Mouse (Mus musculus): ENCODE results near the gene Add3.

Gene Add3

DNA sequence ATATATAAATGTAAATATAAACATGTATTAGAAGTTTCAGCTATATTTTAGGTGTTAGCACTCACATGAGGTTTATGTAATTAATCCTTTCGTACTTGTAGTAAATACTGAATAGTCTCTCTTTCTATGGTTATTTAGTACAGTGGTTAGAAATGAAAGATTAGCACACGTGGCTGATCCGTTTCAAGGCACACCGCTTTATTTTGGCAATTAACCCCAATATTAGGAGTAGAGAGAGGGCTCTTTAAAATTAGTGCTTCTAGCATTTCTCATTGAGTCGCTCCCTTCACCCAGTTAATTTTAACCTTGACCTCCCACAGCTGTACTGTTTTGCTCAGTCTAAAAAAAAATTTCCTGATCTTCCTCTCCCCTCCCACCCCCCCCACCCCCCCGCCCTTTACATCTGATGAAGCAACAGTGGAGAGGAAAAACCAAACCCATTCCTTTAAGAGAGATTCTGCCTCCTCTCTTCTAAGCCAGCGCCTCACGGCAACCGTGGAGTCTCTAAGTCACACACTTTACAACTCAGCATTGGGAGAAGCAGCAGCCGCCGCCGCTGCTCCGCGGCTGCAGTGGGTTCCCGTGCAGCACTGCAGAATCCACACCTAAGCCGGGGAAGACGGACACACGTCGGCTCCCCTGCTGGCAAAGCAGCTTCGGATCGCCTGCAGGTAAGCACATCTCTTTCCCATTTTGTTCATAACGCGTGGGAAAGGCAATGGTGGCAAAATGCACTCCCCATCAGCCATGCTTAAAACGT, at the start of gene Add3:
TSS of gene Add3 (plus strand) at position 400 of the 760 bp plus-strand sequence.
- DNase-seq = peak; percentile 53

DNA sequence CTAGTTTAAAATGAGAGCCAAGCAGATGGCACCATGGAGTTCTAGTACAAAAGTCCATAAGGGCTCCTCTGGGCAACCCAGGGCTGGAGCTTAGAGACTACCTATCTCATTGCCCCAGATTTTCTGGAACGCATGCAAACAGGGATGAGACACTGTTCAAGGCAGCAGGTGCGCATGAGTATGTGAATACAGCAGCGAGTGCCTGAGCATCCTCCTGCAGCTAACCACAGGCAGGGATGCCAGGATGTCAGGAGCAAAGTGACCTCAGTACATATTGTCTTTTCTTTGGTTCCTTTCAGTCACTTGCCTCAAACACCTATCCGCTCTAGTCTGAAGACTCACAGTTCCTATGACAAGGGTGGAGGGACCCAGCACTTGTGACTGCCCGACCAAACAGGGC, 49.6 kb upstream of the Add3 start:
- DNase-seq = no peak

DNA sequence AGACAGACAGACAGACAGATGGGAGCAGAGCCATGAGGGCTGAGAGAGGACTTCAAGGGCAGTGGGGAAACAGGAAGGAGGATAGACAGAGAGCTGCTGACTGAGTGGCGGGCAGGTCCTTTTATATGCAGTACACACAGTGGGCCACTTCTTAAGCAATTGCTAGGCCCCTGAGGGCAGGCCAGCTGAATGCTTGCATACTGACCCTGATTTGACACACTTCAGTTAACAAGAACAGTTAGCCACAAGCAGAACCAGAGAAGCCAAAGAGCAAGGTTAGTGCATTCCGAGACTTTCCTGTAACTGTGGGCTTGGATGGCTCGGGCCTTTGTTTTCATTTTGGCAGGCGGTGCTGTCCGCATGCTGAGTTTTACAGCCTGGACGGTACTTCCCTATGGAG, 48.0 kb upstream of the Add3 start:
- DNase-seq = peak; percentile 49

DNA sequence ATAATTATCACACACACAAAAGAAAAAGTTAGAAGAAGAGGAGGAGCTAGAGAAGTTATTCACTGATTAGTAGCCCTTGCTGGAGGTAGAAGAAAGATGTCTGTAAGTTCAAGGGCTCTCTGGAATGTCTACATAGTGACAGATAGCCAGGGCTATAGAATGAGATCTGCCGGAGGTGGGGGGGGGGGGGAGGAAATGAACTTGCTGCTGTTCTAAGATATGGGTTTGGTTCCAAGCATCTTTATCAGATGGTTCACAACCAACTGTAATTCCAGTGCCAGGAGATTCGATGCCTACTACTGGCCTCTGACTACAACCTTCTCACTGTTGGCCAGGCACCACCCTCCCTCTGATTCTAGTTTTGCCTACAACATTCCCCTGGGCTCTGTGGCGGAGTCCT, 46.9 kb upstream of the Add3 start:
- no peak for DNase-seq

DNA sequence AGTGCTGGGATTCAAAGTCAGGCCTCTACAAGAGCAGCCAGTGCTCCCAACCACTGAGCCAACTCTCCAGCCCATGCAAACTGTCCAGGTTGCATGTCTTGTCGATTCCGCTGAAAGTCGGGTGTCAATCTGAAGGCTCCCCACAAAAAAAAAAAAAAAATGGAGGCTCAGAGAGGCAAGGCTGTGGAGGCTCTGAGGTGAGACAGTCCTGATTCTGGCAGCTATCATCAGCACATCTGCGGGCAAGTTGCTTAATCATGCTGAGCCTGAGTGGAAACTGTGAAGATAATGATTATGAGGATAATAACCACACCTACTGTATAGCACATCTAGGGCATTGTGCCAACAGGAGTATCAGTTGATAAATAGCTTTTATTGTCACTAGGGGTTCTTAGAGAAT, 45.6 kb upstream of the Add3 start:
- DNase-seq = no peak

DNA sequence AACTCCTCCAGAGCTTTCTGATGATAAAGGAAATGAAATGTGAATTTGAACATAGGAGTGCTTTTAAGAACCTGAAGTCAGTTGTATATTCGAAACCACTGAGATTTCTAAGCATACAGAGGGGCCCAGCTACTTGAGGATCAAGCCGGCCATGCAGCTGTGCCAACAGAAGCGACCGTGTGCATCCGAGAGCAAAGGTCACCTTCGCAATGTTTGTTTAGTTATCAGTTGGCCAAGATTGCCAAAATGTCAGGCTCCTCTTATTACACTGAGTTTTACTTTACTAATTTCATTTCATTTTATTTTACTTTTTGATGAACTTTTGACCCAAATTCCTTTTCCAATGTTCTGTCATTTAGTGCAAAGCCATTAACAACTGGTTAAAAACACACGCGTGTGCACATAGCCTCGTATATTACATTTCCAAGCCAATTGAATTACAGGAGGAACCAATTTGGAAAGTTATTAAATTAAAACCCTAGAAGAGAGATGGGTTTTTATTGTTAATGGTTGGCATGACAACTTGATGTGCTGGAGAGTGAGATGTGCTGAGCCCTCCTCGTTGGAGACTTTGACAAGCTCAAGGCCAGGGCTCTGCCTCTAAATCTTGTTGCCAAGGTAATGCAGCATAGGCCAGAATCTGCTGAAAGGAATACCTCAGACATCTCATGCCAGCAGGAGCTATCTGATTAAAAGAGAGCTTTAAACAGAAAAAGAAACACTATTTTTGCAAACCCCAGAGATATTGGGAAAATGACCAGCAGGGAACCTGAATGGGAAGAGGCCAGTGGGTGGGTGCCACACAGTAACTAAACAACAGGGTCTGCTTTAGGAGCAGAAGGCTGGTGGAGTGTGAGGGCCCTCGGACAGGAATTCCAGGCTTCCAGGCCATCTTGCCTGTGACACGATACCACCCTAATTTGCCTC, 38.6 kb upstream of the Add3 start:
- DNase-seq = no peak

DNA sequence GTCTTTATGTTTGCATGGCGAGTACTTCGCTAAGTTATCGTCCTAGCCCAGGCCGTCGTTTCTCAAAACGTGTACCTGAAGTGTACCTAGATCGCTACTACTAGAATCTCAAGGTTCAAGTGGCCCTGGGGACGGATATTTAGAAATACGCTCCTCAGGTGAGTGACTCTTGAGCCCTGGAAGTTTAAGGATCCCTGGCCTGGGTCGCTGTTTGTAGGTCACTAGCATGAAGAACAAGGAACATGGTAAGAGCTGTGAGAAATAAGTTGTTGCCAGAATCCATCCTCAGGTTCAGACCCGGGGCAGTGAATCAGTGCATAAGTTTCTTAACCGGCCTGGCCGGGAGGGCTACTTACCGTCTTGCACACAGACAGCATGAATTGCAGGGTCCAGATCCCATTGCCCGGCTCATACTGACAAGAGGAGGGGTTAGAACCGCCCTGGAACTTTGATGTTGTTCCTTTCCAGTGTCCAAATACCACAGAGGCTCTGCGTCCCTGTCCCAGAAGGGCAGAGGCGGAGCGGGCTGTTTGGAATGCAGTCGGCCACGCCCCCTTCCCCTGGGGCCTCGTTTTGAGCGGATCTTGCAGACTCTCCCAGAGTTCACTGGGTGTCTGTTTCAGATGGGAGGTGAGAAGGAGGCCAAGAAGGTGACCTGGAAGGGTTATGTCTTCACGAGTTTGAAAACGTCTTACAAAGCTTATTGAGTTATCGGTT, 34.7 kb upstream of the Add3 start:
- DNase-seq = peak; percentile 89

DNA sequence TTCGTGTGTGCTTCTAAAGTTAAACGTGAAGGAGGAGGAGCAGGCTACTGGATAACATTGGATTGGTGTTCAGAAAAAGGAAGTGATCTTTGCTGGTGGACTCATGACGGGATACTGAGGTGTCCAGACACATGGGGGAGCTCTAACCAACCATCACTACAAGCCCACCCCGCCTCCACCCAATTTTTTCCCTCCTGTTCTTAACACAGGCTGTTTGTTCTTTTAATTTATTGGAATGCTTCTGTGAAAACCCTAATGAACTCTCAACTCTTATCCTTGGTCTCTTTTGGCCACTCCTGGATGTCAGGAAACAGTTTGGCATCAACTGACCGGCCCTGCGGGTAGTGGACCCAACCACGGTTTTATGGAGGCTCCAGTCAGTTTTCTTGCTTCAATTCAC, 33.3 kb upstream of the Add3 start:
- no peak for DNase-seq

DNA sequence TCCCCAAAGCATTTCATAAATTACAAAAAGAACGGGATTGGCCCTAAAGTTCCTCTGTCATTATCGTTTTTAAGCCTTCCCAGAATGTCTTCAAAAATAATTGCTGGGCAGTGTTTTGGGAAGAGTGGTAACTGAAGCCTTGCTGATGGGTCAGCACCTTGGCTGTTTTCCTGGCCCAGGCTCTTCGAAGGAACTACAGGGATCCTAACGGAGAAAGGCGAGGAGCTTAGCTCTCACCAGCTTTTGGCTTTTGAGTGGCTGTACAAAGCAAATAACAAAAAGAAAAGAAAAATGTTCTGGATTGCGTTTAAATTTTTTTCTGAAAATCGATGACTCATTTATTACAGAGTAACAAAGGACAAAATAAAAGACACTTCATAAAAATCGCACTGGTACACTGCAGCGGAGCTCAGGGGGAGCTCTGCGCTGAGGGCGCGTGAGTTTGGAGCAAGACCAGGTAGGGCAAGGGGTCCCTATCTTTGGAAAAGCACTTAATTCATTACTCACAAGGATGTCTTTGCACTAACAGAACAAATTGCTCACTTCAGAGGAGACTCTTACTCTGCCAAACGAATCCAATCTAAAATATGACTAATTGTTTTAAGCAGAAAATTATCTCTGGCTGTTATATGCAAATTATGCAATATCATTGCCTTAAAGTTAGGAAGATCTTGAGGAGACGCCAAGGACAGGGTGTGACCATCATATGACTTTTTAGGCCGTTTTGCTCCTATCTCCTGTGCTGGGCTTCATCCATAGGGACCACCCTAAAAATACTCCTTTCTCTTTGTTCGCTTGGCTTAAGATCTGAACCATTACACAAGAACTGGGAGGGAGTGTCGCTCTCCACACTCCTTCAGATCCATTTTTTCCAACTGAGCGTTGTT, 32.6 kb upstream of the Add3 start:
- DNase-seq = no peak

DNA sequence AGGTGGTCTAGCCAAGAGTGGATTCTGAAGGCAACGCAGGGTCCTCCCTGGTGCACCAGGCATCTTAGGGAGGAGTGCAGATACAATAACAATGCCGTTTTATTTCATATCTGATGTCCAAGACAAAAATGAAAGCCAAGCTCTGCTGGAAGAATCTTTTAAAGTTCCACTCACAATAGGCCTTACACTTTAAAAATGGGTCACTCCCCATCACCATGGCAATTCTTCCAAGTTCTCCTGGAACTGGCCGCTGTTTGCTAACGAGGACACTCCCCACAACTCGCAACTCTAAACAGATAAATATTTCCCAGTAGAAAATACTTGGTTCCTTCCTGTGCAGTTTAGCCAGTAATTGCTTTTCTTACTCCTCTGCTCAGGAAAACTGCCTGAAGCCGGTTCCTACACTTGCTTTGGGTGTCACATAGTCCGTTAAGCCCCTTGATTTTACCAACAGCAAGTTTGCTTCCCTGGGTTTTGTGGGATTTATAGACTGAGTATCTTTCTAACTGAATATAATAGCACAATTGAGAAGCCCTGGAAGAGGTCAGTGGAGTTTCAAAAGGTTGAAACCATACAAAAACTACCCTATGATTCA, 28.1 kb upstream of the Add3 start:
- DNase-seq = no peak

DNA sequence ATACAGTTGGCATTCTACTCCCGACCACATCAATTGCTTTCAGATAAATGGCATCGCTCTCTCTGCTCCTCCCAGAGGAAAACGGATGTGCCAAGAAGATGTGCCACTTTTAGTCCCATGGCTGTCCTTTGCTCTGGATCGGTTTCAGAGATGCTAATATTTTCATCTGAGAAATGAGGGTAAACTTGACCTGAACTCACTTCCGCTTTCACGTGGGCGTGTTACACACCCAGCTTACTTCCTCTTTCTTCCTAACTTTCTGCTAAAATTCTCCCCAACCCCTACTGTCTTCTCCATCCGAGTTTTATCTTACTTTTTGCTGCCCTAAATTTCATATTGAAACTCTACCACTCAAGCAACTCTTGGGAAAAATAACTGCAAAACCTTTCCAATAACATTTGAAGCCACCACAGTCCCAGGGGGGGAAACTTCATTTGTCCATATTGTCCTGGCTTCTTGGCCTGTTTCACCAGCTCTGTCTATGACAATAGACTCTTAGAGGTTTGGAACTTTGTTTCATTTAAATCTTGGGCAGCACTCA, 20.9 kb upstream of the Add3 start:
- DNase-seq = no peak

DNA sequence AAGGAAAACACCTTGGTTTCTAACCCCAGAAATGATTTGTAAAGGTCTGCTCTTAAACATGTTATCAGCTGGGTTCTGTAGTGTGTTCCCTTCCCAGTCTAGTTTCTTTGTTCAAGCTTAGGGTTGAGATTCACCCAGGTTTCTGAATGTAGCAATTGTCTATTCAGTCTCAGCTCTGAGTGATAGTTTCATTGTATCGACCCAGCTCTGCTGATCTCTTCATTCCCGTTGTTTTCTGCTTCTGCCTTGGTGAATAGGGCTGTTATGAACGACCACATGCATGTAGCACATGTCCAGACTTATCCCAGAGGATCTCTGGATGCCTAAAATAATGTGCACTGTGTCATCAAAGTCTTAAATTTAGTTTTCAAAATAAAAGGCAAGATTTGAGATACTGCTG, 19.8 kb upstream of the Add3 start:
- DNase-seq = no peak

DNA sequence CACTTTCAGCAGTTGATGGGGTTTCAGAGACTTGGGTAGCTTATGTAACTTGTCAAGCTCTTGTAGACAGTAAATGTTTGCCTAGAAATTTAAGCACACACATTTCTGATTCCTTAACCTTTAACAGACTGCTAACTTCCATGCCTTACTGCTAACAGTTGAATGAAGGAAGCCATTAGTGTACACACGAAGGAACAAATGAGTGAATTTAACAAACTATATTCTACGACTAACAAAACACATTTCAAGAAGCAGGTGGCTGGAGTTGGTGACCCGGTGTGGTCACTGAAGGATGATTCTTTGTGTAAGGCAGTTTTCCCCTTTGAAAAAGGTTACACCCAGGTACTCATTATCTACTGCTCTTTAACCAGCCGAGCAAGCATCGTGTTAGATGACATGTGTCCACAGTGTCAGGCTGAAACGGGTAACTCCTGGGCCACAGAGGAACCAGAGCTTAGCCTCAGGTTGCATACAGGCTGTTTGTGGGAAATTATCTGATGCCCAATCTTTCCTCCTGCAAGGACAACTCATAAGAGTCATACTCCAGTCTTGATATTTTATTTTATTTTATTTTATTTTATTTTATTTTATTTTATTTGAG, 17.5 kb upstream of the Add3 start:
- peak; percentile 37 for DNase-seq

DNA sequence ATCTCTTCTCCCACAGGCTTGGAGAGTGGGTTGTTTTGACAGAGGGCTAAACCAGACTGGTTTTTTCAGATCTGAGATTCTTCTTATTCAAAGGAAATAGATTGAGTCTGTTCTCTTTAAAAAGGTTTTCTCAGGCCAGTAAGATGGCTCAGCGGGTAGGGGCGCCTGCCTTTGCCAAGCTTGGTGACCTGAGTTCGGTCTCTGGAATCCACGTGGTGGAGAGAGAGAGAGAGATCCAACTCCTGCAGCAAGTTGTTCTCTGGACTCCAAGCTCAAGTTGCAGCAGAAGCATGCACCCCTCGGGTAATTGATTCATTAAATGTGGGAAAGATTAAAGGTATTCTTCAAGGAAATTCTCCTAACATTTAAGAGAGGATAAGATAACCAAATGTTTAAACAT, 16.9 kb upstream of the Add3 start:
- DNase-seq = peak; percentile 83

DNA sequence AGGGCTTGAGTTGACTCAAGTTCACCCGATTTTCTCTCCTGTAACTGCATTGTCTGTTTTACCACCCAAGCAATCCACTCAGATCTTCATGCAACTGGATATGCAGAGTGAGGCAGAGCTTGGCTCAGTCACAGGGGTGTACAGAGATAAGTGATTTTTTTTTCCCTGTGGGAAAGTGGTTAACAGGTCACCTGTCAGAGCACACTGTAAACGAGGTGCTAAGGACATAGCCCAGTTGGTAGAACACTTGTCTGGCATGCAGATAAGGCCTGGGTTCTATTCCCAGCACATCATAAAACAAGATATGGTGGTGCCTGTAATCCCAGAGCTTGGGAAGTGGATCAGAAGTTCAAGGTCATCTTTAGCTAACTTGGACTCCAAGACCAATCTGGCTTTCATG, 14.6 kb upstream of the Add3 start:
- DNase-seq = no peak

DNA sequence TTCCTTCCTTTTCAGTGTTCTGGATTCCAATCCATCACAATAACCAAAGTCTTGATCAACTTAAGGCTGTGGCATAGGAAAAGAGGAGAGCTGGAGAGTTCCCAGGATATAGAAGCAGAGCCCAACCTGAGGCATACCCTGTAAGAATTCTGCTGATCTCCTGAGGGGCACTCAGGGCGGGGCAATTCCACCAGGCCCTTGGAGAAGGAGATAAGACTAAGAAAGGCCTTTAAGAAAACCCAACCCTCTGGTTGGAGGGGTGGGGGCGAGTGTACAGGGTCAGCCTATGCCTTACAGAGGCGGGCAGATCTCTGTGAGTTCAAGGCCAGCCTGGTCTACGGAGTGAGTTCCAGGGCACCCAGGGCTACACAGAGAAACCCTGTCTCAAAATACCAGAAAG, 13.7 kb upstream of the Add3 start:
- DNase-seq = no peak

DNA sequence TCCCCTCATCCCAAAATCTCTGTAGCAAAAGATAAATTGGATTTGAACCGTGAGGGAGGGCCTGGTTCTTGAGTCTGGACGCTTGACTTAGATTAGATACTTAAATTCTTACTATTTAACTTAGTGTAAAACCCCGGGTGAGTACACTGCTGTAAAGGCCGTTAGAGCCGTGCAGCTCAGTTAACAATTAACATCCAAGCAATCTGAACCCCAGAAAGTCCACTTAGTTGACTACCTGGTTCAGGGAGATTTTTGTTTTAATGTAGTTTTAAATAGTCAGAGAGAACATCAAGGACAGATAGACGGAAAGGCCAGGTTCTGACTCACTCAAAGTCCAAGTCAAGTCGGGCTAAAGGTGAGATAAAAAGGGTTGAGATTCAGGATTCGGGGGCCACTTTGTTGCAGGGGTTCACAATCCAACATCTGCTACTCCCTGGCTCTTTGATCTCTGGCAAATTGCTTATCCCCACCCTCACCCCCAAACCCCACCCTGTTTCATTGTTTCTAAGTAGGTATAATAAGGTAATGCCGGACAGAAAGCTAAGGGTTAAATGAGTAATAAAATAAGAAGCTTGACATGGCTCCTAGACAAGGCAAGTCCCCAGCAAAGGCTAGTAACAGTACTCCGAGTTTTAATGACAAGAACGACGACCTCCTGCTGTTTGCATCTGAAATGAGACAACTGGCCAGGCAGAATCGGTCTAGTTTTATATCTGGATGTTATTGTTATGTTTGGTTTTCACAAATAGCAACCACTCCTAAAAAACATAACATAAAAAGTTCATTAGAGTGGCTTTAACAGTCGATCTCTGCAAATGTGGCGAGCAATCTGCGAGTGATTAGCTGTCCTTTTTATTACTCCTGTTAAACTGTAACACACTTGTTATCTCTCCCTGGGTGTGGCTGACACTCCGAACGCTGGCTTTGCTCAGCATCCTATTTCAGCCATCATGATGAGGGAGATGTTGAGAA, 12.6 kb upstream of the Add3 start:
- DNase-seq = peak; percentile 80

DNA sequence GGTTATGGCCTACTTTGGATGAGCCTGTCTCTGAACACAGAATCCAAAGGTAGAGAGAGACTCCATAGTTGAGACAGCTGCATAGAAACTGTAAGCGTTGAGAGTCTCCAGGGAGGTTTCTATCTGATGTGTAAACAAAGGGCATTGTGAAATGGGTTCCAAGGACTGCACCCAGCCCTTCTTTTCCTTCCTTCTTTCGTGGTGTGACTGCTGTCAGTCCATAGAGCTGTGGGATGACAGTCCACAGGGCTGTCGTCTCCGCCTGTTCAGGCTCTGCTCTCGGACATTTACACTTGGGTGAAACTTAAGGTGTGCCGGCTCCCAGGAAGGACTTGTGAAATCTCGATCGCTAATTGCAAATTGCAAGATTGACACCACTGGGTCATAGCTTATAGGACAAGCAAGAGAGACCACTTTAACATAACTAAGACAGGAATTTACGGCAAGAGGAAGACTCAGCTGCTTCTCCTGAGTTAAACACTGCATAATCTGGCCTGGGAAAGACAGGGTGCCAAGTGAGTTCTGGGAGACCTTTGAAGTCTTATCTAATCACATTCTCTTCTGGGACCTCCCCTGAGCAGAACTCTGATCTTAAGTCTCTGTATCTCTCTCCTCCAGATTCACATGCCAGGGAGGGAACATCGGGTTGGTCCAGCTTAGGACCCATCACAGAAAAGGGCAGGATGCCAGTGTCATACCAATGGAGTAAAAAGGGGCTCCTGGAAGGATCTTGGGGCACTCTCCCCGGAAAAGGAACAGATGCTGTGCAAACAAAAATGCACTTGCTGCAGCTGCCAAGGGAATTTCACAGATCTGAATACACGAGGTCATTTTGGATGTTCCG, 11.5 kb upstream of the Add3 start:
- no peak for DNase-seq
